Mouse (Mus musculus): Measurements from ENCODE around the gene Btrc. TPM values are rescaled to one million over a fixed set of nuclear protein-coding genes. Genes with fewer than 3 reads are reported as not detected.

Btrc gene
- total RNA-seq, 1 experiment from 2014 or later = 16.4 TPM

DNA sequence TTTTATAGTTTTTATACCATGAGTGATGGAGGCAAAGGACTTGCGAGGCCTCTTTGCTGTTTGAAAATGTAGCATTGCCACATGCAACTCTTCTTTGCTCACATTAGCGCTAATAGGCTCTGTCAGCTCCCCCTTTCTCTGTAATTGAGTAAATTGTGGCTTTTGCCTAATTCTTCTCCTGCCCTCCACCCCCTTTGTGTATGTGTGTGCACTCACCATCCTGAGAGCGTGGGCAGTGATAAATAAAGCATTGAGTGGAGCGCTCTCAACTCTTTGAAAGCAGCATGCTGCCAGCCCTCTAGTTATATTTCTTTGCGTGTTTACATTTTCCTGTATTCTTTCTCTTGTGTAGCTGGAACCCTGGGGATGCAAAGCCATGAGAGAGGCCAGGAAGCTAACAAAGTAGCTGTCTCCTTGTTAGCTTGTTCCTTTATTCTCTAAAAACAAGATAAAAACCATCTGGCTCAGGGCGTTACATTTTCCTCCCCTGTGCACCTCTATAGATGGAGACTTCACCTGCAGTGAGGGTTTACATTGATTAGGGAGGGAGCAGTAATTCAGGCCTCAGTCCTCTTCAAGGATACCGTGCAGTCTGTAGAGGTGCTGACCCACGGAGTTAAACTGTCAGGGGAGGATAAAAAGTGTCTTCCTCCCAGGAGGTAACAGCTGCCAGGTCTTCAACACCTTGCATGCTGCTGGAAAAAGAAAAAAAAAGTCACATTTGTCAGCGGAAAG, 96.6 kb downstream of the Btrc start:
- ATAC-seq (replicated peaks; ENCODE audit: insufficient number of reproducible peaks, low FRiP score, low TSS enrichment, poor library complexity, severe bottlenecking) = no peak

DNA sequence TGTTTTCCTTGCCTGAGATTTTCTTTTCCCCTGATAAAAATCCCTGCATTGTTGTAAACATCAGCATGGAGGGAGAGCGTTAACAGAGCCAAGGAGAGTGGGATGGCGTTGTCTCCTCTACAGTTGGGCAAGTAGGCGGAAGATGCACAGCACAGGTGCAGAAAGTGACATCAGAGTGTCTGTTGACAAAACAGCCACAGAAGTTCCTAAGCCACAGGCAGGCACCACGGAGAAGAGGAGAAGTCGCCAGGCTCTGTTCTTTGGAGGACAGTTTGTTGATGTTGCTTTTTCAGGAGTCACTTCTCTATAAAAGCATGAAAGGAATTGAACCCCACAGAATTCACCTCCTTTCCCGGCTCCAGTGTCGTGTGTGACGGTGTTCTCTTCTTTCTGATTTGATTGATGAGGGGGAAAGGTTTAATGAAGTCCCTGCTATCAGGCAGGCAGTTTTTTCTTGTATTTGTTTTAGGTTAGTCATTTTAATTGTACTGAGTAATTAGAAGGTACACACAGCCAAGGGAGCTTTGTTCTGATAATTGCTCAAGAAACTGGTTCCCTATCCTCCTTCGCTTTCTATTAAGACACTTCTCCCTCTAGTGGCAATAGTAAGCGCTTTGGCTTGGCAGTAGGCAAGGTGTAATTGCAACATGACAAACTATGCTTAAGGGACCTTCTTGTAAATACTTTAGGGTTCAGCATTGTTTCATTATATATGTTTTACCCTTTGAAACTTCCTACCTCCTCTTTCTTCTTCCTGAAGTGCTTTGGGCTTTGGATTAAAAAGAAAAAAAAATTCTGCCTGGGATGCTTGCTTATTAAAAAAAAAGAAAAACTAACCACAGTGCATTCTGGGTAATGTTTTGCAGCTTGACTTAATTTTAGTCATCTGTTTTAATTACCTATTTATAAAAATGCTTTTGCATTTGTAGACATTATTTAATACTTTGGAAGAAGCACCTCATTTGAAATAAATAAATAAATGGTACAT, 97.5 kb downstream of the Btrc start:
- ATAC-seq (replicated peaks; ENCODE audit: insufficient number of reproducible peaks, low FRiP score, low TSS enrichment, poor library complexity, severe bottlenecking) = no peak

DNA sequence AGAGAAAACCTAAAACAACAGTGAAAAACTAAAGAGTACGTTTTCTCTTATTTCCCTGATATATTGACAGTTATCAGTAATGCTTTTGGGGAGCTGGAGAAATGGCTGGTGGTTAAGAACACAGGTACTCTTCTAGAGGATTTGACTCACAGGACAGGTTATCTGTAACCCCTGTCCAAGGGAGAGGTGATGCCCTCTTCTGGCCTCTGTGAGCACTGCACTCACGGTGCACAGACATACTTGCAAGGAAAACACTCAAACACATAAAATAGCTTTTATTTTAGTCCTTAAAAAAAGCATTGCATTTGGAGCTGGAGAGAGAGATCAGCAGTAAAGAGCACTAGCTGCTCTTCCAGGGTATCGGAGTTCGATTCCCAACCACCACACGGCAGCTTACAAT, 106.2 kb downstream of the Btrc start:
- ATAC-seq (replicated peaks; ENCODE audit: insufficient number of reproducible peaks, low FRiP score, low TSS enrichment, poor library complexity, severe bottlenecking) = no peak

DNA sequence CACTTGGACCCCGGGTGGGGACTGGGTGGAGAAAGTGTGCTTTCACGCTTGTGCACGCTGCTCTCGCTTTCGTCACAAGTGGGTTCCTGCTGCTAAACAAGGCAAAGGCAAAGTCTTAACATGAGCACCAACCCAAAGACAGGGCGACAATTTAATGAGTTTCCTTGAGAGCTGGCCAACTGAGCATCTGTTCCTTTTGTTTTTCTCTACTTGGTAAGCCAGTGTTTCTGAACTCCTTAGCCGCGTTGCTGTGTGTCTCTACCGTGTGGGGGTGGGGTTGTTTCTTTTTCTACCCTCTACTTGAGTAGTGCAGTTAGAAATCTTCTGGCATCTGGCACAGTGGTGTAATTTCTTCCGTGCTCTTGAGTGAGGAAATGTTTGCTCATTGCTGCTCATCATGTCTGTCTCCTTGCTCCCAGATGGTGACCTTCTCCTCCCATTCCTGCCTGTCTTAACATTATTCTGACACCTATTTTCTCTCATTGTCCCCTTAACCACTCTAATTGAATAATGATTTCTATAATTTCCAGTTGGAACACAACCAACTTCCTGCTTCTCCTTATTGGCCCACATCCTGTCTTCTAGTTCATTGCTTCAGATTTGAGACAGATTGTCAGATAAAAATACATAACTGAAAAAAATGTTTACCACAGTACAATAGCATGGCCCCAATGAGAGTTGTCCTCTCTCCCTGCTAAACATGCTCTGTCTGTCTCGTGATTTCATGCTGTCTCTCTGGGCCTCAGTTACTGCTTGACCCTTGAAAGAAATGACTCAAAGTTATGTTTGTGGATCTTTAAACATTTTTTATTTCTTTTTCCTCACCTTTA, 109.4 kb downstream of the Btrc start:
- no peak for ATAC-seq (replicated peaks; ENCODE audit: insufficient number of reproducible peaks, low FRiP score, low TSS enrichment, poor library complexity, severe bottlenecking)

DNA sequence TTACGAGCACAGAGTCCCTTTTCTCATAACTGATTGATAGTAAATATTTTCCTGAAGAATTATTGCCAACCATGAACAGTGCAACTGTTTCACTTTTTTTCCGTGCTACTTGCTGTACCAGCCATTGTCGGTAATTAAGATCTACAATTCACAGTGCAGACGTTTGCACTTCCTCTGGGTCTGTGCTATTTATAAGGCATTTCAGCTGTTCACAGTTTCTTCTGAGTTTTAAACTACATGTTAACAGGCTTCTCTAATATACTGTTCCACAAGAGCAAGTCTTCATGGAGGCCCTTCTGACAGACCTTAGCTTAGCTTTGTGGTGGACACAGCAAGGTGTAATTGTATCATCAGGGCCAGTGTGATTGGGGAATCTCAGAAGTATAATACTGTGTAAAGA, 111.2 kb downstream of the Btrc start:
- no peak for ATAC-seq (replicated peaks; ENCODE audit: insufficient number of reproducible peaks, low FRiP score, low TSS enrichment, poor library complexity, severe bottlenecking)

DNA sequence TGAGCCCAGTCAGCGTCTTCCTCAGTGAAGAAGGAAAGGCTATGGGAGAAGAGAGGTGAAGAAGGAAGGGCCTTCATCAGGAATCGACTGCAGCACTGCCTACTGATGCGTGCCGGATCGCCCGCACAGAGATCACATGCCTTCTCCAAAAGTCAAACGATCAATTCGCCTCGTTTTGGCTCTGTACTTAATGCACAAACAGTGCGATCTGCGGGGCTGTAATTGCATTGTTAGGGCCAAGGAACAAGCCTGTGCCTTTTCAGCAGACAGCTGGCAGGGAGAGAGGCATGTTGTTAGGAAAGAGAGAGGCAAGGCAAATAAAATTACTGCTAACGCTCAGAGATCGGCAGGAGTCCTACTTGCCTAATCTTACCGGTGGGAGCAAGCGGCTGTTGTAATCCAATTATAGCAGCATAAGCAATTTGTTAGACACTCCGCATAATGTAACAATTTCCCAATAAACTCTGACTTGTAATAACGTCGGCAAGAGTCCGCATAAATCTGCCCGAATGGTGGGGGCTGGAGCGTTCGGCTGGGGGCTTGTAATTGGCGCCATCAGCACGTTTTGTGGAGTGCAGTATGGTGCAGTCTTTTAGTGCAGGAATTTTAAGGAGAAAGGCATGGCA, 112.5 kb downstream of the Btrc start:
- ATAC-seq (replicated peaks; ENCODE audit: insufficient number of reproducible peaks, low FRiP score, low TSS enrichment, poor library complexity, severe bottlenecking) = no peak

DNA sequence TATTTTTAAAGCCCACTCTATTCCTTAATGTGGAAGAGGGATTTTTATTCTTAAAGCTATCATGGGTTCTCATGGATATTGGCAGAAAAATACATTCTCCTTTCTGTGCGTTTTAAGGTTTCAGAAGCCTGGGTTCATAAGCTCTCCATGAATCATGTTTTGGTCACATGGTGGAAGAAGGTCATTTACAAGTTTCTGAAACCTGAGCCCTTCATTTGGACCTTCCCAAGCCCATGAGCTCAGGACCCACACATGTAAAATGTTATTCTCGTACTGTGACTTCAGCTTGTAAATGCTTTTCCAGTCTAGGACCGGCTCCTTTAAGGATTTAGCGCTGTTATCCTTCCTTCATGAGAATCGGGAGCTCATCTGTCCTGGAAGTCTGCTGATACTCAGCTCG, 116.0 kb downstream of the Btrc start:
- no peak for ATAC-seq (replicated peaks; ENCODE audit: insufficient number of reproducible peaks, low FRiP score, low TSS enrichment, poor library complexity, severe bottlenecking)

DNA sequence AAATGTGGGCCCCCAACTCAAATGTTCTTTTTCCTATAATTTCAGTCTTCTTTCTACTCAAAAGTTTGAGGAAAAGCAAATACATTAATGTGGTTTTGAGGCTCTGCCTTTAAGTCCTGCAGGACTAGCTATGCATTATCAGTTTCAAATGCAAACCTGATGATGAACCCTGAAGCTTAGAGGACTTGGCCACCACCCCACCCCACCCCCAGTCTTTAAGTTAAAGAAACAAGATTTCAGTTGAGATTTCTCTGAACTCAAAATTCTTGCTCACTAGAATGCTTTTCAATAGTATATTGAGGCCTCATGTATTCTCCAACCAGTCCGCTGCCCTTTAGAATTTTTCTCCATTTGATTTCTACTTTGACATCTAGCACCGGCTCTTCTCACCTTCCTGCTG, 117.0 kb downstream of the Btrc start:
- ATAC-seq (replicated peaks; ENCODE audit: insufficient number of reproducible peaks, low FRiP score, low TSS enrichment, poor library complexity, severe bottlenecking) = no peak

DNA sequence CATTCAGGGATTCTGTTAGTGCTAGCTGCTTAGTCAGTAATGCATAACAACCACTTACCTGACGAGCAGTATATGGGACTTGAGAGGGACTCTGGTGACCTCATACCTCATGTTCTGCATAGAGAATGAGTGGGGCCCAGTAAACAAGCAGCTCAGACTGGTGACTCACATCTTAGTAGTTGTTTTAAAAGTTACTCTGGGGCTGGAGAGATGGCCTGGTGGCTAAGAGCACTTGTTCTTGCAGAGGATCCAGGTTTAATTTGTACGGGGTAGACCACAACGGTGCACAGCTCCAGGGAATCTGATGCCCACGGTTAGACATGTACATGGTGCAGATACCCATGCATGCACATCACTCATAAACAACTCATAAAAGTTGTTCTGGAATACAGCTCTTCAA, 117.4 kb downstream of the Btrc start:
- no peak for ATAC-seq (replicated peaks; ENCODE audit: insufficient number of reproducible peaks, low FRiP score, low TSS enrichment, poor library complexity, severe bottlenecking)

DNA sequence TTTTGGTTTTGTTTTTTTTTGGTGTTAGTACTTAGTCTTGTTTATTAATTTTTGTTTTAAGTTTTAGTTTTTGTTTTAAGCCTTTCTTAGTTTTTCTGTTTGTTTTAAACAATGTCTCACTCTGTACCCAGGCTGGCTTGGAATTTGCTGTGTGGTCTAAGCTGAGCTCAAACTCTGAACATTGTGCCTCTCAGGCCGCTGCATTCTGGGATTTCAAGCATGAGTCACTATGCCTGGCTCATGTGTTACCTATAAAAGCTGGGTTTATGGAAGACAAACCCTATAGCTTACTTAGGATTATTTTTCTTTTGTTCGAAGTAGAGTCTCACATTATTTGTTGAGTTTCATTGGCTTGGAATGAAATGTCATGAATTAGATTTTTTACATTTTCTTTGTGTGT, 119.9 kb downstream of the Btrc start:
- ATAC-seq (replicated peaks; ENCODE audit: insufficient number of reproducible peaks, low FRiP score, low TSS enrichment, poor library complexity, severe bottlenecking) = no peak

DNA sequence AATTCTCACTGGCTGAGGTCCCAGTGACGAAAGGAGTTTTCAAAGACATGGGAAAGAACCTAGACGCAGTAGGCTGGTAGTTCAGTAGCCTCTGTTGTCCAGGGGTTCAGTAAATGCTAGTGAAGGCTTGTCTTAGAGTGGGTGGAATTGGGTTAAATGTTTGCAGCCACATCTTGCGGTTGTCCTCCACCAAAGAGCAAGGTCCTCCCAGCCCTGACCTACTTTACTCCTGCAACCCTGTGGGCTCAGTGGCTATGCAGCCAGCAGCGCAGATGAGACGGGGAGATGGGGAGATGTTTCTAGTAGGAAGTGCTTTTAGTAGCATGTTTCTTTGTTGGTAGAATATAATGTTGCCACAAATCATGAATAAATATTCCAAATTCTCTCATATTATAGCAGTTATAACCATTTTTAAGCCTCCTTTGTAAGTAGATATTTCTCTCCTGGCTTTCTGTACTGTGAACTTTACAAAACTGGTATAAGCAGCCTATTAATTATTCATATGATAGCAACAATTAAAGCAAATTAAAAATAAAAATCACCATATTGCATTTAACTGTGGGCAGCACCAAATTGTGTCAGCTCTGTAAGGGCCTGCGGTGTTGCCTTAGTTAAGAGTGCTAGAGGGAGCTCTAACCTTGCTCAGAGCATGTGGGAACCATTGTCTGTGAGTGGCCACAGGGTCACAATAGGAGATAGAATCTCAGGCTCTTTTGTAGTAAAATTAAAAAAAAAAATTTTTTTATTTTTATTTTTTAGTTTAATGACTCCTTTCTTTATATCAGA, 122.9 kb downstream of the Btrc start:
- ATAC-seq (replicated peaks; ENCODE audit: insufficient number of reproducible peaks, low FRiP score, low TSS enrichment, poor library complexity, severe bottlenecking) = no peak

DNA sequence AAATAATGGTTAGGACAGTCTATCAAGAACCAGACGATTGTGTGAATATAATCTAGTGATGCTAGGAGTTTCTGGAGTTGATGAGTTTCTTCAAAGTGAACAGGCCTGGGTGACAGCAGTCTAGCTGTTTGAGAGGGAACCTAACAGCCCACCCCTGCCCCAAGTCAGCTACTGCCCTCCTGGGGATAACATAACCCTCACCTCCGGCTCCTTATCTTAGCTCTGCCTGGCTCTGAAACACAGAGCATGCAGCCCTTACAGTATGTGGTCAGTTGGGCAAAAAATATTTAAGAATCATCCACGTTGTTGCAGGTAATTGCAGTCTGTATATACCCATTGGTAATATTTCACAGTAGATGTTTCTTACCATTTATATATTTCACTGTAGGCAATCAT, 123.5 kb downstream of the Btrc start:
- ATAC-seq (replicated peaks; ENCODE audit: insufficient number of reproducible peaks, low FRiP score, low TSS enrichment, poor library complexity, severe bottlenecking) = no peak

DNA sequence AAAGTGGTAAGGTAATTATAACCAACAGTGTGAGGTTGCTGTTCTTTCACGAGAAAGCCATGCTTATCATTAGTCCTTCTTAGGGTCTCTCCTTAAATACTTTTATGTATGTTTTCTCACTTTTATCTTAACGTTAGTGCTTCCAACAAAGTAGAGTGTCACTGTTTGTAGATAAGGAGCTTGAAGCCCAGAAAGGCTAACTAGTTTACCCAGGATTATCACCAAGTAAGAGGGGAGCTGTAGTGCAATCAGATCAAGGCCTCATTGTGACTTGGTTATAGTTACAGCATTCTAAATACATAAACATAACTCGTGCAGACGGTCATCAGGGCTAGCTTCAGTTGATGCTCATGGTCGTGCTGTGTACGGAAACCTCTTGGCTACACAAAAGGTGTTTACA, 126.4 kb downstream of the Btrc start:
- ATAC-seq (replicated peaks; ENCODE audit: insufficient number of reproducible peaks, low FRiP score, low TSS enrichment, poor library complexity, severe bottlenecking) = no peak

DNA sequence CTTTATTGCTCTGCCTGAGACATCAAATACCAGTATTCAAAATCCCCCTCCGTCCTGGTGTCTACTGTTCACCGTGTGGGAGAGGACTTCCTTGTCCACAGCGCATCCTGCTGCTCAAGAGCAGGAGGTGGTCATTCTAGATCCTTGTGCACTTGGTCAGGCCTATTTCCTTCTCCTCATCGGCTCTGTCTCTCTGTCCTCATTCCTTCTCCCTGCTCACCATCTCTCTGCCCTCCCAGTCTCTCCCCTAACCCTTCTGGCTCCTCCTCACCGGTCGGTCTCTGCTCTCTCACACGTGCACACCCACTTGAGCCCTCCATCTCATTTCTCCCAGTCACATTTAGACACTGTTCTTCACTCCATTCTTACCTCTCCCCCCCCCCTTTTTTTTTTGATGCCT, 127.7 kb downstream of the Btrc start:
- ATAC-seq (replicated peaks; ENCODE audit: insufficient number of reproducible peaks, low FRiP score, low TSS enrichment, poor library complexity, severe bottlenecking) = no peak

DNA sequence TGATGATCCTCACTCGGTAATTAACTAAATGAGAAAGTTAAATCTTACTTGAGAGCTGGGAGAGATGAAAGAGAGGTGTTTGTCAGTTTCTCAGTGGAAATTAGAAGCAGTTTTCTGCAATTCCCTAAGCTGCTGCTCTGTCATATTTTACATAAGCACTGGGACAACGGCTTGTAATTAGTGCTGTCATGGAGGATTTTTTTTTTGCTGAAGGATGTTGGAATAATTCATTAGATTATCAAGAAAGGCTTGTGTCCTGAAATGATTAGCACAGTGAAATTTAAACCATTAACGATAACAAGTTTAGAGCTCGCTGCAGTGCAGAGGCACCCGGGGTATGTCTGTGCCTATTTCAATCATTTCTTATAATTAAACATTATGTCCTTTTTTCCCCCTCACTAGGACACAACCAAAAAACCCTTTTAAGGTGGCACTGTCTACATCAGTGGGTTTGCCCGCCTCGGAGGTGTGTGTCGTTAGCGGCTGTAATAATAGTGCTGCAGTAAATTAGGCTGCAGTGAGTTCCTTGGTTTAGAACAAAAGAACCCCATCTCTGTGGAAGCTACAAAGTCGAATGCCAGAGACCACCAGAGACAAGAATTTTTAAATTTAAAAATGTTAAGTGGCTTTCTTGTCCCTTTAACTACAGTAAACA, 130.7 kb downstream of the Btrc start:
- no peak for ATAC-seq (replicated peaks; ENCODE audit: insufficient number of reproducible peaks, low FRiP score, low TSS enrichment, poor library complexity, severe bottlenecking)

DNA sequence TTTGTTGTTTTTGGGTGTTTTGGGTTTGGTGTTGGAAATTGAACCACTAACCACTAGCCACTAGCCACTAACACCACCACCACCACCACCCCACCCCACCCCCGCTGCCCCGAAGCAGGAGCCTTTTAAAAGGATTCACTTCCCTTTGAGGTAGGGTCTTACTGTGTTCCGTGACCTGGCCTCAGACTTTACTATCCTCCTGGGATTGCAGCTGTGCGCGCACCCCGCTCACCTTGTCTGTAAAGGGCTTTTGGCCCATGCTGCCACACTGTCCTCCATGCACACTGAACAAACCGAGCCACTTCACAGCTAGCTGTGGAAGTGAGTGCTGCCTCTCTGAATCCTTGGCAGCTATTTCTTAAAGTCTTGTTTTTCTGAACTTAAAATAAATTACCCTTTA, 141.9 kb downstream of the Btrc start:
- ATAC-seq (replicated peaks; ENCODE audit: insufficient number of reproducible peaks, low FRiP score, low TSS enrichment, poor library complexity, severe bottlenecking) = no peak

DNA sequence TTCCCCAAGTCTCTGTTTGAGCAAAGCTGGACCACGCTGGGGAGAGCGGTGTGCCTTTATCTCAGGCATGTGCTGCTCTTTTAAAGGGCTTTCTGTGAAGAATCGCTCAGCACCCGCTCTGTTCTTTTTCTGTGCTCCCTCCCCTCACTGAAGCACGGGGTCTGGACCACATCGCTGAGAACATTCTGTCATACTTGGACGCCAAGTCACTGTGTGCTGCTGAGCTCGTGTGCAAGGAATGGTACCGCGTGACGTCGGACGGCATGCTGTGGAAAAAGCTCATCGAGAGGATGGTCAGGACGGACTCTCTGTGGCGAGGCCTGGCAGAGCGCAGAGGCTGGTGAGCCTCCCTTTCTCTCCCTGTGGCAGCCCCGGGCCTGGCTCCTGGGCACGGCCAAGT, 144.0 kb downstream of the Btrc start:
- ATAC-seq (replicated peaks; ENCODE audit: insufficient number of reproducible peaks, low FRiP score, low TSS enrichment, poor library complexity, severe bottlenecking) = no peak

DNA sequence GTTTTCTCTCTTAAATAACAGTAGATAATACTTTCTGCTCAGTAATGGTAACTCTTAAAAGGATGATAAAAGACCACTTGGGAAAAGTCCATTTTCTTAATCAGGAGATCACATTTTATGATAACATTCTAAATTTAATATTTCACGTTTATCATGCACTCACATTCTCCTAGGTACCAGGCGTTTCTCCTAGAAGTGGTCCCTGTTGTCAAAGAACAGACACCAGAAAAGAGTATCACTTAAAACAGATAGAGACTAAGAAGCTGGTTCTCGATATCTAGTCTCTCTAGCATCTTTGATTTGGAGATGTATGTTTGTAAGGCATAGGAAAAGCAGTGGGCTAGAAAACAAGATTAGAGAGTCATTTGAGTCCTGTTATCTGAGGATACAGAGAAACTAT, 147.1 kb downstream of the Btrc start:
- ATAC-seq (replicated peaks; ENCODE audit: insufficient number of reproducible peaks, low FRiP score, low TSS enrichment, poor library complexity, severe bottlenecking) = no peak
